Mouse (Mus musculus) cerebellum, adult 9-11 months (tissue): ENCODE measurements around the gene Tat.

Experiments used
- DNase-seq: peaks from one replicate; pipeline ENCODE4 v3.0.0; 2022

Tat gene

DNA sequence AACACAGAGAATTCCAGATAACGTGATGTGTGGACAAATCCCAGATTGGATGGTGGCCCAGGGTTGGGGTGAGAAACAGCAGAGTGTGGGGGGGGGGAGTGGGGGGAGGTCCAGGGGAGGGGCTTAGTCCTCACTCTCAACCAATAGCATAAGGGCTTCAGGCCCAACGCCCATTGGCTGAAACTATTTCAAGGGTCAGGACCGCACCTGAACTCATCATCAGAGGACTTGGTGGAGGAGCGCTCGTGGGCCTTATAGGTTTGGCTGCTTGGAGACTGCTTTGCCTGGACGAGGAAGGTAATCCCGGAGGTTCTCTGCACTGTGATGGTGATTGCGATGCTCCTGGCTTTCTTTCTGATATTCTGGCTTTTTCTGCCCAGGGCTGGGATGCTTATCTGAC is at the start of gene Tat:
Tat (plus strand) TSS at position 214 of the 400 bp plus-strand sequence.
- DNase-seq, result no peak

DNA sequence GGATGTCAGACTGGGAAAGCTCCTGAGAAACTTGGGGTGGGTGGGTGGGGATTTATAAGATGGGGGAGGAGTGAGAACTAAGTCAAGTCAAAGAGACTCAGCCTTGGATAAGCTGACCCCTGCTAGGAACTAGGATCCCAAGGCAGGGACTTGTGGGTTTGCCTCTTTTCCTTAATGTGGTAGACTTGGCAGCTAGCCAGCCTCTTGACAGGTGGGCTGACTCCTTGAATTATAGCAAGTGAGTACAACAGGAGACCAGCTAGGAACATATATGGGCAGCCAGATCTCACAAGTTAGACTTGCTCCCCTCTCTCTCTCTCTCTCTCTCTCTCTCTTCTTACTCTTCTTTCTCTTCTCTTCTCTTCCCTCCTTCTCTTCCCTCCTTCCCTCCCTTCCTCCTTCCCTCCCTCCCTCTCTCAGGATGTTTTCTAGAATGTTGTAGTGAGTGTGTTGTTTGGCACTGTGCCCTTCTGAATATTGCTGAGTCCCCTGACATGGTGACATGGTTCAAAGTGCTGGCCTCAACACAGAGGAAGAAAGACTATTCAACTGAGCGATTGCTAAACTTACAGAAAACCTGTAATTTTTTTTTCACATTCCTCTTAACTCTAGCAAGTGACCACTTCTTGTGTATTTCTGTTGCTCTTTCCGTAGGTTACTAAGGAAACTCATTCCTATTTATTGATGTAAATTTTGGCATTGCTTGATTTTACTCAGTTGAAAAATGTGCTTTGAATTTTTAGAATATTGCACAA is 48.5 kb upstream of the Tat start:
- no peak for DNase-seq

- no peak for DNase-seq
These were observed 45.0 kb upstream of the Tat start for GRCm38 (mm10) chr8:109945153-109945632.

GRCm38 (mm10) chr8:109945694-109946093 is 44.5 kb upstream of the Tat start:
- no peak for DNase-seq

- DNase-seq, result no peak
These were observed 44.0 kb upstream of the Tat start for GRCm38 (mm10) chr8:109946272-109946671.

- peak; percentile 46 for DNase-seq
These were observed 42.6 kb upstream of the Tat start for GRCm38 (mm10) chr8:109947447-109948284.

- no peak for DNase-seq
These were observed 42.0 kb upstream of the Tat start for GRCm38 (mm10) chr8:109948285-109948564.

GRCm38 (mm10) chr8:109952171-109952570 is 38.1 kb upstream of the Tat start:
- no peak for DNase-seq

GRCm38 (mm10) chr8:109954486-109954948 is 35.7 kb upstream of the Tat start:
- no peak for DNase-seq

DNA sequence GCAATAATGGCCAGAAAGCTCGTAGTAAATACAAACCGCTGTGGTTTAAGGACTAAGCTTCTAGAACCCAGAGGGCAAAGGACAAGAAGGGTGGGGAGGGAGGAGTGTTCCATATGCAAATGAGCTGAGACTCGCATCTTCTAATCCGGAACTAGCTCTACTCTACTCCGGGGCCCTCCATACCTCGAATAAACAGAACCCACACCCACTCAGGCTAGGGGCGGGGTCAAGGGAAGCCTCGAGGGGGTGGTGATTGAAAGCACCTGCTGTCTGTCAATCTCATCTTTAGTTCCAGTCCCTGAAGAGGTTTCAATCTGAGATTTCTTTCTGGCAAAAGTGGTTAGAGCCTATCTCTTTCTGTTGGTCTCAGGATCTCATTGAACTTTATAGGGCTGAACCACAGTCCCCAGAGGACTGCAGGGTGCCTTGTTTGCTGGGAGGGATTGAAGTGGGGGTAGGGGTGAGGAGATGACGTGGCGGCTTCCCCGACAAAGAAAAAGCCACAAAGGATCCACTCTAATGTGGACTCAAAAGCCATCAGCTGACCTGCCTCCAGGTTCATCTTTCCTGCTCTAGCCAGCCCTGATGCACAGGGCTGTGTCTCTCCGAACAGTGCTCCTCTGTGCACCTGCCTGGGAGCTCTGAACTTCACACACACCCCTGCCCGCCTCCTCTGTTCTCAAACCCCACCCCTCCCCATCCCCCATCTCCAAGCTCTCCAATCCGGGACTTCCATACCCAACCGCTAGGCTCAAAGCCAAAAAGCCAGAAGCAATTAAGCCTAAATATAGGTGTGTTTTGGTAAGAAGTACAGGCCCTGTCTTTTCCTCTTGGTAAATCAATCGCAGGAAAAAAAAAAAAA is 32.8 kb upstream of the Tat start:
- no peak for DNase-seq

DNA sequence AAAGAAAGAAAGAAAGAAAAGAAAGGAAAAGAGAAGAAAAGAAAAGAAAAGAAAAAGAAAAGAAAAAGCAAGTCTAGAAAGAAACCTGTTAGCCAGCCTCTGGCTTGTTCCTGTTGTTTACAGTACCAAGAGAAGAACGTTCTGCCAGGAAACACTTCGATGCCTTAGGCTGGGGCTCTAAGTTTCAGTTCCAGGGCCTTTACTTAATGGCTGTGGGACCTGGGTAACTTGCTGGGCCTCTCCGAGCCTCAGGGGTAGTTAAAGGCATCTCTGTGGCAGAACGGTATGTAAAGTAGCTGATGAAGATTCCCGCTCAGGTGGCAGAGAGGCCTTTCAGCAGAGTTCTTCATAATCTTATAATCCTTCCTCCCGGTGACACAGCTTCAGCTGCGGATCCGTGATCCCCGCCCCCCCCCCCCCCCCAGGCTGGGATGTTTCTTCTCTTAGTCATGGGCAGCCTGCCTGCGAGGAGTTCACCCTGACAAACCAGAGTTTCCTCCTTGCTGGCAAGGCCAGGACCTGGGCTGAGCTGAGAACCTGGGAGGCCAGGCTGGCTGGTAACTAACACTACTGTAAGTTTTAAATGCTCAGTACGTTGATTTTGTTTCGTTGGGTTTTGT is 32.1 kb upstream of the Tat start:
- DNase-seq, result no peak

GRCm38 (mm10) chr8:109959112-109959511 is 31.1 kb upstream of the Tat start:
- no peak for DNase-seq

DNA sequence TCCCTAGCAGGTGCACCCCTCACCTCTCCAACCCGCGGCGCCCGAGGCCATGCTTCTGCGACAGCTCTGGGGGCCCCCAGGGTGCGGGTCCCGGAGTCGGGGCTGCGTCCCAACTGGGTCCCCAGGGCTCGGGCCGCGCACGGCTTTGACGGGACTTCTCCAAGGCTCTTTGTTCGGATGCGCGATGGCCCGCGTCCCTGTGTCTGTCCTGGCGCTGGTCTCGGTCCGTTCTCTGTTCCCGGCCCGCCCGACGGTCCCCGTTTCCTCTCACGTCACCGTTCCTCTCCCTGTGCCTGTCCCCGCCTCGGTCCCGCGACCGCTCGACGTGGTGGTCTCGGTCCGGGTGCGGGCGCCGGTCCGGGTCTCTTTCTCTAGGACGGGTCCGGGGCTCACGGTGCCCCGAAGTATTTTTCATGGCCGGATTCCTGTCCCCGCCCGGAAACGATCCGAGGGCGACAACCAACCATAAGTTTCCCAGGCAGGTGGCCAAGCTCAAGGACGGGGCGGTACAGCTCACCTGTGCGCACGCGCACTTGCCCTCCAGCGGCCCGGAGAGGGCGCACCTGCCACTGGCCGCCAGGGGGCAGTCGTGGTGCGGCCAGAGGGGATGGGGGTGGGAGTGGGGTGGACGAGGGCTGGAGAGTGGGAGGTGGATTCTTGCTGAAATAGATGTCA is 28.4 kb upstream of the Tat start, which contains the start of gene Marveld3:
Marveld3 (minus strand) TSS at position 511 of the 675 bp plus-strand sequence.
- no peak for DNase-seq

DNA sequence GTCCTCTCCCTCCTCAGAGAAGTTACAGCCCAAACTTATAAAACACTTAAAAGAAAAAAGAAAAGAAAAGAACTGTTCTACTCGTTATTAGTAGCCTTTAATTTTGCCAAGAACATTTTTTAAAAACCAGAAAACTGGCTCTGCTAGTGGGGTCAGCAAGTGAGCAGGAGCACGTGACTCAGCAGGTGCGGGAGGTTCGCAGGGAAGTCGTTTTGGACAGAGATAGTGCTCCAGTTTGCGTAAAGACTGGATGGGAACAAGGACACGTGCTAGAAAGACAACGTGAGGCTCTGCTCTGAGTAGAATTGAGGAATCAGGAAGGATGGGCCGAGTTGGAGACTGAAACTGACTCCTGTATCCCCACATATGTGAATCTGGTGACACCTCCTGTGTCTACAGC is 27.3 kb upstream of the Tat start:
- DNase-seq, result no peak

GRCm38 (mm10) chr8:109963421-109963820 is 26.8 kb upstream of the Tat start:
- no peak for DNase-seq

- no peak for DNase-seq
These were observed 26.1 kb upstream of the Tat start for GRCm38 (mm10) chr8:109964106-109964505.

DNA sequence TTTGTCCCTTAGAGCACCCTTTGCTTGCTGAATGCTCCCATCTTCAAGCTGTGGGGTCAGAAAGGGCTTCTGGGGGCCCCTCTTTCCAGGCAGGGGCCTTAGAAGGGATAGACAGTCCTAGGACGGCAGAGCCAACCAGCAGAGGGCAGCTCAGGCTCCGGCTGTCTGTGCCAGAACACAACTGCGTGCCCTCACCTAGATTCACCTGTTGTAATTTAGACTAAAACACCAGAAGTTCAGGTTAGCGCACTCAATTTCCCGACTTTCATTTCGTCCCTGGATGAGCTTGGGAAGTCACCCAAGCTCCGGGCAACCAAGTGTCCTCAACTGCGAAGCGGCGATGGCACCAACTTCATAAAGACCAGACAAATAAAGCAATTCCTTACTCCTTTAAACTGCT is 21.4 kb upstream of the Tat start:
- DNase-seq, result no peak

DNA sequence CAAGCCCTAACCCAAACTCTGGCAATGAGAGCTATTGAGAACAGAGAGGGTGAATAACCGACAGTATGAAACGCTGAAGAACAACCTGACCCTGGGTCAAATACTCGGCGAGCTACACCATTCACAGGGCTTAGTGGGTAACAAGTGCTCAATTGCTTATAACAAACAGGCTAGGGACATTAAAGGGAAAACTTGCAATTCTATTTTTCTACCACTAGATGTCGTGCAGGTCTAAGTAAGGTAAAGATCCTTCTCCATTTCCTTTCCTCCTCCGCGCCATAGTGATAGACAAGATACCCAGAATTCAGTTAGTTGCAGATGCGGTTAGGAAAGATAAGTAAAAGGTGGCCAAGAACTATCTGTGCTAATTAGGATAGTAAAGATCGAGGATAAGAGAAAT is 19.9 kb upstream of the Tat start:
- DNase-seq, result no peak

GRCm38 (mm10) chr8:109972901-109973300 is 17.3 kb upstream of the Tat start:
- DNase-seq, result no peak

DNA sequence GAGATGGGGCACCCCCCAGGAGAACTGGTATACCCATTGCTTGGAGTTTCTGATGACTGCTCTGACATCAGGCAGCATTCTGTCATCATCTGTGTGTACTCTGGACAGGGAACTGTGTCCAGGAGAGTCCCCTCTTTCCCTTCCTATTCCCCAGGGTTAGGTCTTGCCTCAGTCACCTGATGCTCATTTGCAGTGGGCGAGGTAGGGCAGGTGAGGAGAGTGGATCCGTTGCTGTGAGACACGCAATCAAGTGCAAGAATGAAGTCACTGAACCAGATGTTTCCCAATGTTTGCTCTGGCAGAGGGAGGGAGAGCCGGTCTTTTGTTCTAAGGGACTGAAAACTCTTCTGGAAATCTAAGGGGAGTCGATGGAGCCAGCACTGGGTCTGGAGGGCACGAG is 10.9 kb upstream of the Tat start:
- DNase-seq, result no peak

- no peak for DNase-seq
These were observed 7.7 kb upstream of the Tat start for GRCm38 (mm10) chr8:109982386-109983105.
